Mouse (Mus musculus) kidney, adult 2 months (tissue): Measurements from ENCODE around the gene Pkhd1.

ENCODE experiments used
- CTCF ChIP-seq: fragments of 200-500 bp; conservative IDR thresholded peaks from 2 replicates; pipeline ENCODE4 v1.5.1; 2011; ENCODE audit warnings: low read depth, mild to moderate bottlenecking, control low read depth, low read length, moderate library complexity, mixed read lengths; ENCODE audit not compliant: insufficient read depth, insufficient read length
- POLR2A ChIP-seq: fragments of 200-500 bp; IDR thresholded peaks from one replicate; pipeline ENCODE4 v1.6.1; 2011; ENCODE audit warnings: low read depth, low read length, control low read depth

- TF ChIP-seq CTCF (no peak), POLR2A (no peak)
These were observed 599.5 kb downstream of the Pkhd1 start for GRCm38 (mm10) chr1:20018198-20018925.
